Mouse (Mus musculus): ENCODE results near the gene Hrg. TPM values are rescaled to one million over a fixed set of nuclear protein-coding genes. Genes with fewer than 3 reads are reported as not detected.
"Not testable (repeated sequence)": the region's sequence is repeated elsewhere in the genome, so short reads cannot be mapped to it uniquely, and the experiment has no call there.

Gene Hrg
- polyA plus RNA-seq, 1 experiment from 2014 or later = not detected

- Histone ChIP-seq H3K27me3 (no peaks in the 10 kb centered on the region), H3K27ac (no peak overlapping the region), H3K9me3 (replicated peaks) (no peaks in the 10 kb centered on the region), H3K9ac (no peak overlapping the region), H3K4me3 (no peak overlapping the region), H3K36me3 (no peaks in the 10 kb centered on the region), H3K4me2 (no peak overlapping the region), H3K4me1 (replicated peaks) (no peaks in the 10 kb centered on the region)
- ATAC-seq (replicated peaks; ENCODE audit: insufficient number of reproducible peaks, insufficient read depth, low FRiP score, low read depth) = no peak
- WGBS = 64% methylated on average over 5 of the region's 5 CpGs
Observed at GRCm38 (mm10) chr16:22962256-22962655, 11.4 kb downstream of the Hrg start.

- H3K4me2 ChIP-seq = no peak overlapping the region
- no peak overlapping the region for H3K27ac ChIP-seq
Observed at GRCm38 (mm10) chr16:22963293-22963692, 12.4 kb downstream of the Hrg start.

GRCm38 (mm10) chr16:22967383-22968030, 16.6 kb downstream of the Hrg start:
- Histone ChIP-seq H3K4me2 (no peak overlapping the region), H3K36me3 (no peaks in the 10 kb centered on the region), H3K4me1 (replicated peaks) (no peaks in the 10 kb centered on the region), H3K9ac (no peak overlapping the region), H3K27ac (no peak overlapping the region), H3K4me3 (no peak overlapping the region), H3K27me3 (no peaks in the 10 kb centered on the region), H3K9me3 (replicated peaks) (no peaks in the 10 kb centered on the region)
- no peak for ATAC-seq (replicated peaks; ENCODE audit: insufficient number of reproducible peaks, insufficient read depth, low FRiP score, low read depth)
- WGBS = 35% methylated on average over 1 of the region's 1 CpGs

More at GRCm38 (mm10) chr16:22963293-22963692, 12.4 kb downstream of the Hrg start:
- no peak overlapping the region for H3K4me3 ChIP-seq
- no peaks in the 10 kb centered on the region for H3K27me3 ChIP-seq
- no peaks in the 10 kb centered on the region for H3K36me3 ChIP-seq
- no peak overlapping the region for H3K9ac ChIP-seq
- no peak for ATAC-seq (replicated peaks; ENCODE audit: insufficient number of reproducible peaks, insufficient read depth, low FRiP score, low read depth)
- no peaks in the 10 kb centered on the region for H3K9me3 ChIP-seq (replicated peaks)
- H3K4me1 ChIP-seq (replicated peaks) = no peaks in the 10 kb centered on the region

DNA sequence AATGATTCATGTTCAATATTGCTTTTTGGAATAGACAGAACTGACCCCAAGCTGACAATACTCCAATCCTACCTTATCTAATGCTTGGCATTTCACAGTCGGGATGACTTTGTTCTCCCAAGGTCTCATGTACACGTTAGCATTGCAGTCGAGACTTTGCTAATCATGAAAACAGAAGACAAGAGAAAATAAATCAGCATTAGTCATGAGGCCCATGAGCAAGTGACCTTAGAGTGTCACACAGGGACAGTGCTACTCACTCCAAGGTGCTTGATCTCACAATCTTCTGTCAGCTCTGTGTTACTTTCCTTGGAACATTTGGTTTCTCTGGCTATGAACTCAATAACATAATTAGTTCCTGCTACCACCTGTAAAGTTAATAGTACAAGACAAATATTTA, 46.1 kb downstream of the Hrg start:
- not testable (repeated sequence) for H3K4me3 ChIP-seq; H3K4me2 ChIP-seq; H3K27ac ChIP-seq; ATAC-seq (replicated peaks; ENCODE audit: insufficient number of reproducible peaks, insufficient read depth, low FRiP score, low read depth); H3K9ac ChIP-seq; H3K27me3 ChIP-seq; H3K9me3 ChIP-seq (replicated peaks); H3K4me1 ChIP-seq (replicated peaks); H3K36me3 ChIP-seq
- WGBS = 65% methylated on average over 3 of the region's 3 CpGs

Other genes with a start within 250 kb of the Hrg start
- not detected in 2 replicates for gene Crygs, start 139.5 kb upstream of the Hrg start, polyA plus RNA-seq (2015; fragmentation: Nextera tagmentation; extraction: Ambion mirVana)
- gene Tbccd1, start 93.4 kb upstream of the Hrg start, polyA plus RNA-seq (2015; fragmentation: Nextera tagmentation; extraction: Ambion mirVana) = 15.3 and 19.0 TPM in 2 replicates
- 86.1 and 86.2 TPM in 2 replicates for gene Dnajb11, start 93.2 kb upstream of the Hrg start, polyA plus RNA-seq (2015; fragmentation: Nextera tagmentation; extraction: Ambion mirVana)
- 7.5 and 19.6 TPM in 2 replicates for gene Ahsg, start 59.8 kb upstream of the Hrg start, polyA plus RNA-seq (2015; fragmentation: Nextera tagmentation; extraction: Ambion mirVana)
- gene Fetub, start 32.7 kb upstream of the Hrg start, polyA plus RNA-seq (2015; fragmentation: Nextera tagmentation; extraction: Ambion mirVana) = 0.11 TPM in 1 of 2 replicates, not detected in the other
- gene Kng2, start 78.4 kb downstream of the Hrg start, polyA plus RNA-seq (2015; fragmentation: Nextera tagmentation; extraction: Ambion mirVana) = 0.08 and 0.19 TPM in 2 replicates
- 0.54 and 4.3 TPM in 2 replicates for gene Kng1, start 106.8 kb downstream of the Hrg start, polyA plus RNA-seq (2015; fragmentation: Nextera tagmentation; extraction: Ambion mirVana)
- 155 and 160 TPM in 2 replicates for gene Eif4a2, start 156.4 kb downstream of the Hrg start, polyA plus RNA-seq (2015; fragmentation: Nextera tagmentation; extraction: Ambion mirVana)
- 71.6 and 74.4 TPM in 2 replicates for gene Rfc4, start 176.7 kb downstream of the Hrg start, polyA plus RNA-seq (2015; fragmentation: Nextera tagmentation; extraction: Ambion mirVana)
- 0.10 TPM in 1 of 2 replicates, not detected in the other for gene Adipoq, start 195.5 kb downstream of the Hrg start, polyA plus RNA-seq (2015; fragmentation: Nextera tagmentation; extraction: Ambion mirVana)

Data from heart, embryonic 15.5 days (tissue).